Mouse (Mus musculus) hindbrain, postnatal 0 days (tissue): ENCODE data around the gene Srp14. TPM values are rescaled to one million over a fixed set of nuclear protein-coding genes. Genes with fewer than 3 reads are reported as not detected.

Experiments
- ATAC-seq: fragments of 200-750 bp; cut with Nextera tagmentation; 2 replicates; pipeline ENCODE4 v1.8.0; 2017; ENCODE audit warnings: mild to moderate bottlenecking, moderate TSS enrichment, moderate library complexity
- DNase-seq: peaks from one replicate; pipeline ENCODE4 v3.0.0-alpha.2; 2015; ENCODE audit warnings: low spot score
- H3K27ac ChIP-seq: fragments of 300-500 bp; sonication (generic); 2 replicates; pipeline ENCODE4 v1.5.1; 2014; ENCODE audit warnings: mild to moderate bottlenecking
- H3K27me3 ChIP-seq: fragments of 300-500 bp; sonication (generic); 2 replicates; pipeline ENCODE4 v1.6.1; 2014; ENCODE audit warnings: low read length, mixed read lengths; ENCODE audit not compliant: insufficient read depth
- H3K36me3 ChIP-seq: fragments of 300-500 bp; sonication (generic); 2 replicates; pipeline ENCODE4 v1.6.1; 2014; ENCODE audit warnings: low read length, mixed read lengths; ENCODE audit not compliant: insufficient read depth
- H3K4me1 ChIP-seq: fragments of 300-500 bp; sonication (generic); 2 replicates; pipeline ENCODE4 v1.6.1; 2014; ENCODE audit warnings: antibody characterized with exemption, low read length, mixed read lengths; ENCODE audit not compliant: insufficient read depth
- H3K4me2 ChIP-seq: fragments of 300-500 bp; sonication (generic); 2 replicates; pipeline ENCODE4 v1.6.1; 2014; ENCODE audit warnings: low read depth, mild to moderate bottlenecking, low read length, moderate library complexity, mixed read lengths
- H3K4me3 ChIP-seq: fragments of 300-500 bp; sonication (generic); 2 replicates; pipeline ENCODE4 v1.5.1; 2014; ENCODE audit warnings: low read length
- H3K9ac ChIP-seq: fragments of 300-500 bp; sonication (generic); replicated peaks from 2 replicates; pipeline ENCODE4 v1.6.1; 2014; ENCODE audit warnings: mild to moderate bottlenecking, low read length, moderate library complexity, mixed read lengths
- H3K9me3 ChIP-seq: fragments of 300-500 bp; sonication (generic); 2 replicates; pipeline ENCODE4 v1.6.1; 2016; ENCODE audit warnings: low read length, mixed read lengths
- CTCF ChIP-seq: IDR thresholded peaks from 2 replicates; pipeline ENCODE4 v1.5.1; 2016; ENCODE audit warnings: antibody characterized with exemption, control low read depth, low read depth
- WGBS: fragments of 180-500 bp; shearing (Covaris S2); extraction: QIAGEN DNeasy Blood & Tissue Kit; methylation state at CpG from one replicate; pipeline ENCODE4 v1.1.7; 2014; 5-methylcytosine and 5-hydroxymethylcytosine counted together
- polyA plus RNA-seq: library from polyadenylated mRNA; unstranded; fragments of >200 nt; fragmentation: Nextera tagmentation; extraction: Ambion mirVana; gene quantifications from 2 replicates; pipeline ENCODE4 v1.2.1, GENCODE M21; 2015
- total RNA-seq: library from RNA; depleted of rRNA; stranded (reverse); fragments of >200 nt; gene quantifications from 2 replicates; pipeline ENCODE4 v1.2.3, GENCODE M21; 2014

The Srp14 gene
- total and polyA plus RNA-seq, 2 experiments from 2014 or later, result 151 to 330 TPM

- Histone ChIP-seq H3K27ac (no peak overlapping the region), H3K4me2 (no peak overlapping the region), H3K9ac (no peak overlapping the region), H3K36me3 (no peaks in the 10 kb centered on the region), H3K27me3 (no peaks in the 10 kb centered on the region), H3K9me3 (no peaks in the 10 kb centered on the region), H3K4me3 (no peak overlapping the region), H3K4me1 (peaks cover 7% of the 10 kb centered on the region; the same call in 1 of the 2 replicates)
- ATAC-seq (no peak), DNase-seq (no peak)
- 82% methylated on average over 16 of the region's 16 CpGs for WGBS
- no peak for TF ChIP-seq CTCF
Observed at GRCm38 (mm10) chr2:118512418-118513377, 33.2 kb upstream of the Srp14 start.

GRCm38 (mm10) chr2:118511779-118512417 lies 32.4 kb upstream of the Srp14 start:
- WGBS, result 63% methylated on average over 11 of the region's 11 CpGs
- no peak overlapping the region for H3K27ac ChIP-seq

GRCm38 (mm10) chr2:118510447-118511310 lies 31.2 kb upstream of the Srp14 start:
- Histone ChIP-seq H3K4me3 (no peak overlapping the region), H3K36me3 (no peaks in the 10 kb centered on the region), H3K27me3 (no peaks in the 10 kb centered on the region), H3K27ac (peak overlapping the region; percentile 56; the same call in 1 of the 2 replicates), H3K4me1 (peaks cover 7% of the 10 kb centered on the region; the same call in 1 of the 2 replicates), H3K9ac (no peak overlapping the region), H3K9me3 (no peaks in the 10 kb centered on the region), H3K4me2 (peak overlapping the region; percentile 23; the same call in 1 of the 2 replicates)
- WGBS, result 27% methylated on average over 29 of the region's 29 CpGs
- DNase-seq (peak; percentile 95), ATAC-seq (peak; percentile 96)
- TF ChIP-seq CTCF, result no peak

More at GRCm38 (mm10) chr2:118511779-118512417, 32.4 kb upstream of the Srp14 start:
- no peak overlapping the region for H3K9ac ChIP-seq
- H3K27me3 ChIP-seq, result no peaks in the 10 kb centered on the region
- no peak overlapping the region for H3K4me3 ChIP-seq
- ATAC-seq (no peak), DNase-seq (no peak)
- H3K36me3 ChIP-seq, result no peaks in the 10 kb centered on the region
- H3K4me1 ChIP-seq, result peaks cover 7% of the 10 kb centered on the region; the same call in 1 of the 2 replicates
- H3K9me3 ChIP-seq, result no peaks in the 10 kb centered on the region
- no peak overlapping the region for H3K4me2 ChIP-seq
- no peak for TF ChIP-seq CTCF

GRCm38 (mm10) chr2:118509688-118510446 lies 30.4 kb upstream of the Srp14 start:
- no peaks in the 10 kb centered on the region for H3K36me3 ChIP-seq
- WGBS, result 53% methylated on average over 7 of the region's 8 CpGs
- H3K27me3 ChIP-seq, result no peaks in the 10 kb centered on the region
- no peak for DNase-seq
- H3K9me3 ChIP-seq, result no peaks in the 10 kb centered on the region
- no peak for ATAC-seq
- TF ChIP-seq CTCF, result no peak
- H3K4me2 ChIP-seq, result peak overlapping the region; percentile 23; the same call in 1 of the 2 replicates
- peaks cover 7% of the 10 kb centered on the region; the same call in 1 of the 2 replicates for H3K4me1 ChIP-seq
- no peak overlapping the region for H3K4me3 ChIP-seq
- peak overlapping the region; percentile 56; the same call in 1 of the 2 replicates for H3K27ac ChIP-seq
- no peak overlapping the region for H3K9ac ChIP-seq

GRCm38 (mm10) chr2:118507126-118507525 lies 27.6 kb upstream of the Srp14 start:
- no peak overlapping the region for H3K27ac ChIP-seq
- no peaks in the 10 kb centered on the region for H3K9me3 ChIP-seq
- H3K4me3 ChIP-seq, result no peak overlapping the region
- no peak overlapping the region for H3K9ac ChIP-seq
- 90% methylated on average over 7 of the region's 7 CpGs for WGBS
- H3K27me3 ChIP-seq, result no peaks in the 10 kb centered on the region
- peaks cover 7% of the 10 kb centered on the region; the same call in 1 of the 2 replicates for H3K4me1 ChIP-seq
- H3K36me3 ChIP-seq, result no peaks in the 10 kb centered on the region
- no peak overlapping the region for H3K4me2 ChIP-seq
- no peak for TF ChIP-seq CTCF
- ATAC-seq, result no peak
- DNase-seq, result no peak
